Mouse (Mus musculus) CH12.LX (cell line): ENCODE results near the gene Rell1. TPM values are rescaled to one million over a fixed set of nuclear protein-coding genes. Genes with fewer than 3 reads are reported as not detected.

Experiments
- DNase-seq: peaks from one replicate; pipeline ENCODE4 v3.0.0-alpha.2; 2013; ENCODE audit errors: extremely low read depth
- H3K27ac ChIP-seq: 2 replicates; pipeline ENCODE4 v1.5.1; 2012; ENCODE audit warnings: low read depth, mild to moderate bottlenecking, control low read depth, moderate library complexity; ENCODE audit not compliant: insufficient read depth
- H3K27me3 ChIP-seq: replicated peaks from 2 replicates; pipeline ENCODE3; 2012; ENCODE audit warnings: inconsistent platforms
- H3K36me3 ChIP-seq, 2 experiments: replicated peaks in 1 of 2; 2 replicates each; pipeline versions ENCODE3 to v1.6.1; 2012; ENCODE audit warnings: inconsistent platforms in 1 of 2, low read length in 1 of 2, mild to moderate bottlenecking in 1 of 2, mixed read lengths in 1 of 2, moderate library complexity in 1 of 2; ENCODE audit not compliant: control insufficient read depth in 1 of 2, insufficient read depth in 1 of 2
- H3K4me1 ChIP-seq, 2 experiments: 2 replicates each; pipeline ENCODE4 v1.6.1; 2012; ENCODE audit warnings: inconsistent platforms in 1 of 2, moderate library complexity in 1 of 2; ENCODE audit not compliant: insufficient read depth in 2 of 2, control insufficient read depth in 1 of 2
- H3K4me2 ChIP-seq: 2 replicates; pipeline ENCODE4 v1.6.1; 2012; ENCODE audit warnings: low read depth, mild to moderate bottlenecking, control low read depth; ENCODE audit not compliant: poor library complexity, insufficient read depth, severe bottlenecking
- H3K4me3 ChIP-seq, 3 experiments: fragments of 150-350 bp in 1 of 3; sonication (generic) in 1 of 3; replicated peaks in 1 of 3; 2 replicates each; pipeline versions ENCODE3 to v1.5.1; 2011 to 2012; ENCODE audit warnings: low read depth in 2 of 3, low read length in 2 of 3, mild to moderate bottlenecking in 2 of 3, moderate library complexity in 2 of 3, control low read depth in 1 of 3, improper control_type of control experiment in 1 of 3, inconsistent platforms in 1 of 3, mixed read lengths in 1 of 3; ENCODE audit not compliant: poor library complexity in 1 of 3
- H3K79me2 ChIP-seq: replicated peaks from 2 replicates; pipeline ENCODE4 v1.6.1; 2012; ENCODE audit warnings: mild to moderate bottlenecking, moderate library complexity; ENCODE audit not compliant: control insufficient read depth, poor library complexity, insufficient read depth, severe bottlenecking; ENCODE audit errors: extremely low read depth
- H3K9ac ChIP-seq: 2 replicates; pipeline ENCODE4 v1.6.1; 2012; ENCODE audit warnings: low read depth, mild to moderate bottlenecking, control low read depth, moderate library complexity; ENCODE audit not compliant: insufficient read depth
- H3K9me3 ChIP-seq: replicated peaks from 2 replicates; pipeline ENCODE3; 2012; ENCODE audit warnings: low read length, inconsistent platforms, mixed read lengths
- BHLHE40 ChIP-seq: IDR thresholded peaks from 2 replicates; pipeline ENCODE4 v1.6.1; 2011; ENCODE audit warnings: mild to moderate bottlenecking, low read depth, low read length, improper control_type of control experiment
- CHD1 ChIP-seq: IDR thresholded peaks from 2 replicates; pipeline ENCODE4 v1.6.1; 2012; ENCODE audit warnings: low read depth, low read length, improper control_type of control experiment, inconsistent platforms
- CHD2 ChIP-seq: IDR thresholded peaks from 2 replicates; pipeline ENCODE4 v1.6.1; 2011; ENCODE audit warnings: low read length, improper control_type of control experiment
- ETS1 ChIP-seq: conservative IDR thresholded peaks from 2 replicates; pipeline ENCODE4 v1.6.1; 2012; ENCODE audit warnings: low read depth, mild to moderate bottlenecking, inconsistent platforms, low read length, improper control_type of control experiment, moderate library complexity
- HCFC1 ChIP-seq: IDR thresholded peaks from 2 replicates; pipeline ENCODE4 v1.6.1; 2012; ENCODE audit warnings: low read depth, mild to moderate bottlenecking, inconsistent platforms, low read length, improper control_type of control experiment
- IRF4 ChIP-seq: IDR thresholded peaks from 2 replicates; pipeline ENCODE4 v1.6.1; 2014; ENCODE audit warnings: low read depth, mild to moderate bottlenecking, inconsistent platforms, low read length, improper control_type of control experiment
- JUN ChIP-seq: IDR thresholded peaks from 2 replicates; pipeline ENCODE4 v1.6.1; 2011; ENCODE audit warnings: low read depth, mild to moderate bottlenecking, low read length, improper control_type of control experiment, moderate library complexity; ENCODE audit not compliant: insufficient read depth
- JUND ChIP-seq: conservative IDR thresholded peaks from 2 replicates; pipeline ENCODE4 v1.6.1; 2011; ENCODE audit warnings: low read depth, low read length, improper control_type of control experiment
- MEF2A ChIP-seq: IDR thresholded peaks from 2 replicates; pipeline ENCODE4 v1.6.1; 2014; ENCODE audit warnings: low read depth, mild to moderate bottlenecking, inconsistent platforms, low read length, improper control_type of control experiment, borderline replicate concordance
- MXI1 ChIP-seq: IDR thresholded peaks from 2 replicates; pipeline ENCODE4 v1.6.1; 2011; ENCODE audit warnings: mild to moderate bottlenecking, low read depth, low read length, improper control_type of control experiment
- NELFE ChIP-seq: IDR thresholded peaks from 2 replicates; pipeline ENCODE4 v1.6.1; 2011; ENCODE audit warnings: low read depth, low read length, improper control_type of control experiment
- PAX5 ChIP-seq: IDR thresholded peaks from 2 replicates; pipeline ENCODE4 v1.6.1; 2012; ENCODE audit warnings: low read length, inconsistent platforms, mixed read lengths
- TCF12 ChIP-seq: IDR thresholded peaks from 2 replicates; pipeline ENCODE4 v1.6.1; 2014; ENCODE audit warnings: low read depth, mild to moderate bottlenecking, inconsistent platforms, low read length, improper control_type of control experiment
- USF1 ChIP-seq: IDR thresholded peaks from 2 replicates; pipeline ENCODE4 v1.6.1; 2014; ENCODE audit warnings: low read depth, mild to moderate bottlenecking, inconsistent platforms, low read length, improper control_type of control experiment
- USF2 ChIP-seq: conservative IDR thresholded peaks from 2 replicates; pipeline ENCODE4 v1.6.1; 2011; ENCODE audit warnings: low read depth, low read length, improper control_type of control experiment
- ZKSCAN1 ChIP-seq: IDR thresholded peaks from 2 replicates; pipeline ENCODE4 v1.6.1; 2012; ENCODE audit warnings: low read depth, inconsistent platforms, low read length, improper control_type of control experiment, borderline replicate concordance
- ZMIZ1 ChIP-seq: IDR thresholded peaks from 2 replicates; pipeline ENCODE4 v1.6.1; 2012; ENCODE audit warnings: low read depth, mild to moderate bottlenecking, inconsistent platforms, low read length, improper control_type of control experiment
- dilution Hi-C: fragments of 300-500 bp; cut with MboI; formaldehyde crosslinking; loops from 2 replicates; pipeline ENCODE4 v1.14.3; 2020; ENCODE audit warnings: low sequenced_read_pairs; ENCODE audit not compliant: extremely low pct_unique_long_range_greater_than_20kb, extremely low pct_ligation_motif_present
- in situ Hi-C: fragments of 300-500 bp; cut with MboI; formaldehyde crosslinking; loops from 3 replicates; pipeline ENCODE4 v1.14.3; 2019; ENCODE audit warnings: low sequenced_read_pairs, low pct_ligation_motif_present, low pct_unique_long_range_greater_than_20kb, mixed read lengths
- polyA plus RNA-seq: library from polyadenylated mRNA; unstranded; fragments of >175 nt; gene quantifications from 2 replicates; pipeline ENCODE4 v1.2.1, GENCODE M21; 2012; ENCODE audit warnings: low read depth; ENCODE audit not compliant: insufficient read length
- total RNA-seq, 2 experiments: library from RNA; depleted of rRNA; stranded (reverse); fragments of 300-350 nt in 1 of 2; fragments of >200 nt in 1 of 2; gene quantifications; 2 replicates each; pipeline ENCODE4 v1.2.3; 2012 to 2014

The Rell1 gene
- total and polyA plus RNA-seq, 3 experiments, result 1.4 to 1.6 (median 1.5) TPM

GRCm38 (mm10) chr5:63970991-63971390 lies 2.3 kb upstream of the Rell1 start:
- in situ Hi-C loops (no loop called here), dilution Hi-C loops (no loop called here)
- Histone ChIP-seq H3K4me1 (peaks cover 11 to 37% of the 10 kb centered on the region in 2 experiments), H3K36me3 (no peaks in the 10 kb centered on the region), H3K27me3 (peaks cover 8% of the 10 kb centered on the region), H3K79me2 (no peaks in the 10 kb centered on the region), H3K4me2 (no peak overlapping the region), H3K9ac (no peak overlapping the region), H3K27ac (no peak overlapping the region), H3K4me3 (no peak overlapping the region), H3K9me3 (no peaks in the 10 kb centered on the region)
- TF ChIP-seq USF1 (no peak), MEF2A (no peak), IRF4 (no peak), CHD2 (no peak), TCF12 (no peak), BHLHE40 (no peak), JUN (no peak), NELFE (no peak), CHD1 (no peak), ETS1 (no peak), ZKSCAN1 (no peak), MXI1 (no peak)
- no peak for DNase-seq

- H3K4me3 ChIP-seq, result no peak overlapping the region
- H3K4me1 ChIP-seq, result peaks cover 11 to 40% of the 10 kb centered on the region in 2 experiments
- dilution Hi-C loops (no loop called here), in situ Hi-C loops (no loop called here)
- no peaks in the 10 kb centered on the region for H3K9me3 ChIP-seq
- H3K79me2 ChIP-seq, result no peaks in the 10 kb centered on the region
- H3K4me2 ChIP-seq, result peak overlapping the region; percentile 67
- H3K36me3 ChIP-seq, result no peaks in the 10 kb centered on the region
- peaks cover 8% of the 10 kb centered on the region for H3K27me3 ChIP-seq
- DNase-seq, result peak; percentile 81
- H3K27ac ChIP-seq, result no peak overlapping the region
- TF ChIP-seq JUND (no peak), USF2 (no peak), PAX5 (no peak), HCFC1 (no peak), ZMIZ1 (no peak)
- no peak overlapping the region; the same call in 1 of the 2 replicates for H3K9ac ChIP-seq
Measured at GRCm38 (mm10) chr5:63970281-63970732, 1.6 kb upstream of the Rell1 start.
